Mouse (Mus musculus): ENCODE data around the gene Olfr785.
"Not testable (repeated sequence)": the region's sequence is repeated elsewhere in the genome, so short reads cannot be mapped to it uniquely, and the experiment has no call there.

The Olfr785 gene

DNA sequence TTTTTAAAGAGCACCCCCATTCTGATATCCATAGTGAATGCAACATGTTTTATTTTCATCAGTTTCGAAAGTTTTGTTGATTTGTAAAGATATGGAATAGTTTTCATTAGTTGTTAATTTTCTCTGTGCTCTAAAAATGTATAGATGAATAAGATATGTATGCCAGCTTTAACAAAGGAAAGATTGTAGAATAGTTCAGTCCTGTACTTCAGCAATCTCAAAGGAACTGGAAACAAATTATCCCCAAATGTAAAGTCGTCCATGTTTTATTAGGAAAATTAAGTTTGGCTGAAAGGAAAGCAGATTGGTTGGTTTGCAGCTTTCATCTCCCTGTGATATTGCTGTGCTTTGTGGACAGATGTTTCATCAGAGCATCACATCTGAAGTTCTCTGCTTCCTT, at the start of gene Olfr785:
Olfr785 (plus strand) TSS at position 301 of the 400 bp plus-strand sequence.
- DNase-seq: no peak

DNA sequence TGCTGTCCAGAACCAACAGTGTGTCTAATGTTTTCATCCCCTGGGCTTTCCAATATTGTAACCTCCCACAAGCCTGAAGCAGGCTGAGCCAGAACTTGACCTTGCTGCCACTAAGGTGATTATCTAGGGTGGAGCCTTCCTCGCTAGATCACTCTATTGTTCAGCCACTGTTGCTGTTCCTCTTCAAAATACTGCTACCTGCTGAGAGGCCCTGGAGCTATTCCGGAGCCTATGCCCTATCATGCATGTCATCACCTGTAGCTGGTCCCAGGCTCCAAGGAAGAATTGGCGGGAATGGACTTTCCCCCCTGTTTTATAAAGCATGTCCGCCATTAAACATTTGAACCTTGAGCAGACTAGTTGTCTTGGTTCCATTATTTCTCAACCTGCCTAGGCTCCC, 48.7 kb upstream of the Olfr785 start:
- not testable (repeated sequence) for DNase-seq

DNA sequence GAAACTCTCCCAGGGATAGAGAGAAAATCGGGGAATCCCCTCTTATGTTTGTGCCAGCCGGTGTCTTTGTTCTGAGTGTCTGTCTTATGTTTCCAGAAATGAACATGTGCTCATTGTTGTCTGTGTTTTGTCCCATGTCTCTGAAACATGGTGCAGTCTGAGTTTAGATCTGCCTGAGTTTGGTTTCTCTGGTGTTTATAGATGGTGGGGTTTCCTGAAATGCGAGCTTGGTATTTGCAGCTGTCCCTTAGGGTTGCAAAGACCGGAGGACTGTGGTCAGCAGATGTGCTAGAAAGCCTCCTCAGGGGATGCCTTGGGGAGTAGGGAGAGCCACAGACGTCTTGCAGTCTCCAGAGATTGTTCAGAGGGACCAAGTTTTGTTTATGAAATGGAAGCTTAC, 47.9 kb upstream of the Olfr785 start:
- DNase-seq: no peak

DNA sequence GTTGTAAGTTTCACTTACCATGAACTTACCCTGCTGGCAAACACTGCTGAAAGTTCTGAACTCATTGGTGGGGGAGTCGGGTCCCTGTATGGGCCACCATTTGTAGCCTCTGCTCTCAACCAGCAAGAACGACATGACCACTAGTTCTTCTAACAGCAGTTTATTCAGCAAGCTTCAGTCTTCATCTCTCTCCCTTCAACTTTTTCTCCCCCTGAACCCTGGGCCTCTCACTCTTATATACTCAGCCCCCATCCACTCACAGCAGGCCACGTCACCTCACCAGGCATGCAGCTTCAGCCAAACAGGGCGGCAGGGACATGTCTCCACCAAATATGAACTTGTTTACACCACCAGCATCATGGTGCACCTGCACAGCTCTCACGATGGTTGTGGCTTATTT, 31.2 kb upstream of the Olfr785 start:
- DNase-seq: not testable (repeated sequence)

DNA sequence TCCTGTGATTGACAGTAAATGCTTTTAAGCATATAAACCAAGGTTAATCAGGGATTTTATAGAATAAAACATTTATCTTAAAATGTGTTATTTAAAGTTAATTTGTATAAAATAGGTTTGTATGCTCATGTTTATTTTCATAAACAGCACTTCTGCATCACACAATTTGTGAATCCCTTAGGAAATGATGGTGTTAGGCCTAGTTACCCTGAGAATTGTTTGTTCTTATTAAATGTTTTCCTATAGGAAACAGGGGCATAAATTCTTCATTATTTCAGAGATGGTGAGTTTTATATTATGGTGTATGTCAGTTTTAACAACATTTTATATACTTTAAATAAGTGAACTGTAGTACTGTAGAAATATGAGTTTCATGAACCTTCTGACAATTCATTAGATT, 21.4 kb upstream of the Olfr785 start, which contains the start of gene Olfr784:
Olfr784 (plus strand) TSS at position 301 of the 400 bp plus-strand sequence.
- DNase-seq: no peak

DNA sequence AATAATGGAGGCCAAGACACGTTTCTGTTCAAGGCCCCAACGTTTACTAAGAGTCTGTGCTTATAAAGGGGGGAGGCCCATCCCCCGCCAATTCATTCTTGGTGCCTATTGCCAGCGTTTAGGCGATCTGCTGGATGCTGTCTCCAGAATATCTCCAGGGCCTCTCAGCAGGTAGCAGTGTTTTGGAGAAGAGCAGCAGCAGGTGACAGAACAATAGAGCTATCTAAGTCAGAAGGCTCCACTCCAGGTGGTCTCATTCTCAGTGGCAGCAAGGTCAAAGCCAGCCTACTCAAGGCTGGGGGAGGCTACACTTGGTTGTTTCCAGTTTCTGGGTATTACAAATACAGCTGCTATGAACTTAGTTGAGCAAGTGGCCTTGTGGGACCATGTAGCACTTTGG, 4.3 kb upstream of the Olfr785 start:
- no peak for DNase-seq

DNA sequence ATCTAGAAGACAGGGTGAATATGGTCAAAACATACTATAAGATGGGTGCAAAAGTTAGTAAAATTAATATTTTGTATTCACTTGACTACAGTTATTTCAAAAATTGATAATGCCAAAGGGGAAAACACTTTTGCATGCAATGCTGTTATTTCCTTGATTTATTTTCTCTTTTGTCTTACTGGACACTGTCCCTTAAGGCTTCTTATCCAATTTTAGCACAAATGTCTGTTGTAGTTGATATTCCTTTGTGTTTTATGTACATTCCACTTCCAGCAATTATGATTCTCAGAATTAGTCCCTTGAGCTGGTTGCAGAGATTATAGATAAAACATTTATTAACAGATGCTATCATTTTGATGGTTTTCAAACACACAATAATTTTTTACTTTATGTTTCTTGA, 21.8 kb downstream of the Olfr785 start, which contains the start of gene Olfr786:
Olfr786 (plus strand) TSS at position 301 of the 400 bp plus-strand sequence.
- DNase-seq: no peak
